Mouse (Mus musculus): Measurements from ENCODE around the gene Tmem185b. TPM values are rescaled to one million over a fixed set of nuclear protein-coding genes. Genes with fewer than 3 reads are reported as not detected.

The Tmem185b gene
- polyA plus RNA-seq, 1 experiment from 2014 or later = 23.9 TPM

GRCm38 (mm10) chr1:119565531-119565930 is 39.6 kb downstream of the Tmem185b start:
- no peak overlapping the region for H3K4me2 ChIP-seq (replicated peaks; ENCODE audit: low read depth, low read length)
- no peak overlapping the region for H3K27ac ChIP-seq (ENCODE audit: low read length)
- H3K4me1 ChIP-seq (ENCODE audit: control insufficient read depth, insufficient read depth, low read length) = no peaks in the 10 kb centered on the region
- H3K27me3 ChIP-seq (ENCODE audit: control insufficient read depth, insufficient read depth, low read length) = no peaks in the 10 kb centered on the region
- H3K9ac ChIP-seq (replicated peaks; ENCODE audit: low read depth, low read length) = no peak overlapping the region
- no peak for ATAC-seq (ENCODE audit: insufficient number of reproducible peaks, insufficient read depth, low FRiP score, low read depth)
- H3K9me3 ChIP-seq (ENCODE audit: control insufficient read depth, low read depth, low read length) = no peaks in the 10 kb centered on the region
- no peaks in the 10 kb centered on the region; the same call in 1 of the 2 replicates for H3K36me3 ChIP-seq (ENCODE audit: control insufficient read depth, insufficient read depth, low read length)
- no peak overlapping the region for H3K4me3 ChIP-seq (ENCODE audit: low read depth, low read length)
- 83% methylated on average over 4 of the region's 4 CpGs for WGBS

GRCm38 (mm10) chr1:119570134-119570533 is 44.2 kb downstream of the Tmem185b start:
- no peaks in the 10 kb centered on the region; the same call in 1 of the 2 replicates for H3K36me3 ChIP-seq (ENCODE audit: control insufficient read depth, insufficient read depth, low read length)

More at GRCm38 (mm10) chr1:119570134-119570533, 44.2 kb downstream of the Tmem185b start:
- Histone ChIP-seq H3K9me3 (ENCODE audit: control insufficient read depth, low read depth, low read length) (no peaks in the 10 kb centered on the region), H3K27me3 (ENCODE audit: control insufficient read depth, insufficient read depth, low read length) (no peaks in the 10 kb centered on the region), H3K4me3 (ENCODE audit: low read depth, low read length) (no peak overlapping the region), H3K9ac (replicated peaks; ENCODE audit: low read depth, low read length) (no peak overlapping the region), H3K4me2 (replicated peaks; ENCODE audit: low read depth, low read length) (no peak overlapping the region), H3K27ac (ENCODE audit: low read length) (no peak overlapping the region), H3K4me1 (ENCODE audit: control insufficient read depth, insufficient read depth, low read length) (no peaks in the 10 kb centered on the region)
- WGBS = 65% methylated on average over 1 of the region's 1 CpGs
- no peak for ATAC-seq (ENCODE audit: insufficient number of reproducible peaks, insufficient read depth, low FRiP score, low read depth)

Other genes with a start within 250 kb of the Tmem185b start
- 1.5 and 2.0 TPM in 2 replicates for gene Inhbb, start 103.9 kb upstream of the Tmem185b start, polyA plus RNA-seq (2014; fragmentation: Nextera tagmentation; extraction: Ambion mirVana)
- 103 and 128 TPM in 2 replicates for gene Ralb, start 21.4 kb upstream of the Tmem185b start, polyA plus RNA-seq (2014; fragmentation: Nextera tagmentation; extraction: Ambion mirVana)
- gene Epb41l5, start 122.8 kb downstream of the Tmem185b start, polyA plus RNA-seq (2014; fragmentation: Nextera tagmentation; extraction: Ambion mirVana) = 45.0 and 49.3 TPM in 2 replicates

All from stomach, embryonic 14.5 days (tissue).